Mouse (Mus musculus): ENCODE data around the gene Tmem159.

DNA sequence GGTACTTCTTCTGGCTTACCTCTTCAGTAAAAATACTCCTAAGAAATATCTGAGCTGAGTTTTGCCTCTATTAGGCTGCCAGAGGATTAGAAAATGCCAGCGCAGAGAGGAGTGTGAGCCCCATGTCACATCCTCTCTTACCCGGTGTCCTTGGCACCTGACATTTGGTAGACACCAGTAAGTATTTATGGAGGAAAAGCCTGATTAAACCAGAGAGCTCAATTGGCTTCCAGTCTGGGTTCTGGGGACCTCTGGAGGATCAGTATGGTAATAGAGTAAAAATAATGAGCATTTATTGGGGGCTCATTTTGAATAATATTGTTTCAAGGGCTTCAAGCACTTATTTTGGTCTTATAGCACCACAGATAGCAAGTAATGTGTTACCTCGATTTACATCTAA, 46.7 kb upstream of the Tmem159 start:
- TF ChIP-seq CTCF (IDR thresholded peaks at IDR 0.05; ENCODE audit: low read depth): peak; percentile 20; the same call in 1 of the 2 replicates
- TF ChIP-seq EP300 (IDR thresholded peaks at IDR 0.05; ENCODE audit: low read depth): no peak

All from liver, postnatal 0 days (tissue).